Mouse (Mus musculus) CH12.LX (cell line): ENCODE data around the gene Nav1. TPM values are rescaled to one million over a fixed set of nuclear protein-coding genes. Genes with fewer than 3 reads are reported as not detected.

ENCODE experiments used
- DNase-seq: peaks from one replicate; pipeline ENCODE4 v3.0.0-alpha.2; 2013; ENCODE audit errors: extremely low read depth
- H3K27ac ChIP-seq: 2 replicates; pipeline ENCODE4 v1.5.1; 2012; ENCODE audit warnings: low read depth, mild to moderate bottlenecking, control low read depth, moderate library complexity; ENCODE audit not compliant: insufficient read depth
- H3K27me3 ChIP-seq: replicated peaks from 2 replicates; pipeline ENCODE3; 2012; ENCODE audit warnings: inconsistent platforms
- H3K36me3 ChIP-seq, 2 experiments: replicated peaks in 1 of 2; 2 replicates each; pipeline versions ENCODE3 to v1.6.1; 2012; ENCODE audit warnings: inconsistent platforms in 1 of 2, low read length in 1 of 2, mild to moderate bottlenecking in 1 of 2, mixed read lengths in 1 of 2, moderate library complexity in 1 of 2; ENCODE audit not compliant: control insufficient read depth in 1 of 2, insufficient read depth in 1 of 2
- H3K4me1 ChIP-seq, 2 experiments: 2 replicates each; pipeline ENCODE4 v1.6.1; 2012; ENCODE audit warnings: inconsistent platforms in 1 of 2, moderate library complexity in 1 of 2; ENCODE audit not compliant: insufficient read depth in 2 of 2, control insufficient read depth in 1 of 2
- H3K4me2 ChIP-seq: 2 replicates; pipeline ENCODE4 v1.6.1; 2012; ENCODE audit warnings: low read depth, mild to moderate bottlenecking, control low read depth; ENCODE audit not compliant: poor library complexity, insufficient read depth, severe bottlenecking
- H3K4me3 ChIP-seq, 3 experiments: fragments of 150-350 bp in 1 of 3; sonication (generic) in 1 of 3; replicated peaks in 1 of 3; 2 replicates each; pipeline versions ENCODE3 to v1.5.1; 2011 to 2012; ENCODE audit warnings: low read depth in 2 of 3, low read length in 2 of 3, mild to moderate bottlenecking in 2 of 3, moderate library complexity in 2 of 3, control low read depth in 1 of 3, improper control_type of control experiment in 1 of 3, inconsistent platforms in 1 of 3, mixed read lengths in 1 of 3; ENCODE audit not compliant: poor library complexity in 1 of 3
- H3K79me2 ChIP-seq: replicated peaks from 2 replicates; pipeline ENCODE4 v1.6.1; 2012; ENCODE audit warnings: mild to moderate bottlenecking, moderate library complexity; ENCODE audit not compliant: control insufficient read depth, poor library complexity, insufficient read depth, severe bottlenecking; ENCODE audit errors: extremely low read depth
- H3K9ac ChIP-seq: 2 replicates; pipeline ENCODE4 v1.6.1; 2012; ENCODE audit warnings: low read depth, mild to moderate bottlenecking, control low read depth, moderate library complexity; ENCODE audit not compliant: insufficient read depth
- H3K9me3 ChIP-seq: replicated peaks from 2 replicates; pipeline ENCODE3; 2012; ENCODE audit warnings: low read length, inconsistent platforms, mixed read lengths
- CHD1 ChIP-seq: IDR thresholded peaks from 2 replicates; pipeline ENCODE4 v1.6.1; 2012; ENCODE audit warnings: low read depth, low read length, improper control_type of control experiment, inconsistent platforms
- E2F4 ChIP-seq: IDR thresholded peaks from 2 replicates; pipeline ENCODE4 v1.6.1; 2011; ENCODE audit warnings: low read depth, low read length, improper control_type of control experiment; ENCODE audit not compliant: insufficient replicate concordance
- EP300 ChIP-seq: IDR thresholded peaks from 2 replicates; pipeline ENCODE4 v1.6.1; 2011; ENCODE audit warnings: low read length, improper control_type of control experiment
- ETS1 ChIP-seq: conservative IDR thresholded peaks from 2 replicates; pipeline ENCODE4 v1.6.1; 2012; ENCODE audit warnings: low read depth, mild to moderate bottlenecking, inconsistent platforms, low read length, improper control_type of control experiment, moderate library complexity
- HCFC1 ChIP-seq: IDR thresholded peaks from 2 replicates; pipeline ENCODE4 v1.6.1; 2012; ENCODE audit warnings: low read depth, mild to moderate bottlenecking, inconsistent platforms, low read length, improper control_type of control experiment
- JUN ChIP-seq: IDR thresholded peaks from 2 replicates; pipeline ENCODE4 v1.6.1; 2011; ENCODE audit warnings: low read depth, mild to moderate bottlenecking, low read length, improper control_type of control experiment, moderate library complexity; ENCODE audit not compliant: insufficient read depth
- KAT2A ChIP-seq: IDR thresholded peaks from 2 replicates; pipeline ENCODE4 v1.6.1; 2012; ENCODE audit warnings: low read length, improper control_type of control experiment, inconsistent platforms; ENCODE audit not compliant: insufficient replicate concordance
- MAX ChIP-seq: IDR thresholded peaks from 2 replicates; pipeline ENCODE4 v1.6.1; 2011; ENCODE audit warnings: low read length, improper control_type of control experiment
- MAZ ChIP-seq: IDR thresholded peaks from 2 replicates; pipeline ENCODE4 v1.6.1; 2012; ENCODE audit warnings: low read depth, mild to moderate bottlenecking, inconsistent platforms, low read length, improper control_type of control experiment, moderate library complexity
- PAX5 ChIP-seq: IDR thresholded peaks from 2 replicates; pipeline ENCODE4 v1.6.1; 2012; ENCODE audit warnings: low read length, inconsistent platforms, mixed read lengths
- POLR2A ChIP-seq: IDR thresholded peaks from 2 replicates; pipeline ENCODE4 v1.6.1; 2011; ENCODE audit warnings: low read depth, mild to moderate bottlenecking, improper control_type of control experiment, low read length
- RAD21 ChIP-seq: IDR thresholded peaks from 2 replicates; pipeline ENCODE4 v1.6.1; 2011; ENCODE audit warnings: low read depth, mild to moderate bottlenecking, low read length, improper control_type of control experiment, moderate library complexity
- RCOR1 ChIP-seq: conservative IDR thresholded peaks from 2 replicates; pipeline ENCODE4 v1.6.1; 2012; ENCODE audit warnings: low read depth, mild to moderate bottlenecking, inconsistent platforms, low read length, improper control_type of control experiment
- SIN3A ChIP-seq: IDR thresholded peaks from 2 replicates; pipeline ENCODE4 v1.6.1; 2012; ENCODE audit warnings: low read length, improper control_type of control experiment, inconsistent platforms
- SMC3 ChIP-seq: IDR thresholded peaks from 2 replicates; pipeline ENCODE4 v1.6.1; 2011; ENCODE audit warnings: low read depth, low read length, improper control_type of control experiment
- TBP ChIP-seq: conservative IDR thresholded peaks from 2 replicates; pipeline ENCODE4 v1.6.1; 2011; ENCODE audit warnings: low read depth, low read length, improper control_type of control experiment
- TCF12 ChIP-seq: IDR thresholded peaks from 2 replicates; pipeline ENCODE4 v1.6.1; 2014; ENCODE audit warnings: low read depth, mild to moderate bottlenecking, inconsistent platforms, low read length, improper control_type of control experiment
- UBTF ChIP-seq: IDR thresholded peaks from 2 replicates; pipeline ENCODE4 v1.6.1; 2012; ENCODE audit warnings: low read depth, mild to moderate bottlenecking, inconsistent platforms, low read length, improper control_type of control experiment, moderate library complexity
- USF1 ChIP-seq: IDR thresholded peaks from 2 replicates; pipeline ENCODE4 v1.6.1; 2014; ENCODE audit warnings: low read depth, mild to moderate bottlenecking, inconsistent platforms, low read length, improper control_type of control experiment
- USF2 ChIP-seq: conservative IDR thresholded peaks from 2 replicates; pipeline ENCODE4 v1.6.1; 2011; ENCODE audit warnings: low read depth, low read length, improper control_type of control experiment
- ZC3H11A ChIP-seq: IDR thresholded peaks from 2 replicates; pipeline ENCODE4 v1.6.1; 2012; ENCODE audit warnings: low read depth, mild to moderate bottlenecking, inconsistent platforms, low read length, improper control_type of control experiment
- ZMIZ1 ChIP-seq: IDR thresholded peaks from 2 replicates; pipeline ENCODE4 v1.6.1; 2012; ENCODE audit warnings: low read depth, mild to moderate bottlenecking, inconsistent platforms, low read length, improper control_type of control experiment
- dilution Hi-C: fragments of 300-500 bp; cut with MboI; formaldehyde crosslinking; loops from 2 replicates; pipeline ENCODE4 v1.14.3; 2020; ENCODE audit warnings: low sequenced_read_pairs; ENCODE audit not compliant: extremely low pct_unique_long_range_greater_than_20kb, extremely low pct_ligation_motif_present
- in situ Hi-C: fragments of 300-500 bp; cut with MboI; formaldehyde crosslinking; loops from 3 replicates; pipeline ENCODE4 v1.14.3; 2019; ENCODE audit warnings: low sequenced_read_pairs, low pct_ligation_motif_present, low pct_unique_long_range_greater_than_20kb, mixed read lengths
- polyA plus RNA-seq: library from polyadenylated mRNA; unstranded; fragments of >175 nt; gene quantifications from 2 replicates; pipeline ENCODE4 v1.2.1, GENCODE M21; 2012; ENCODE audit warnings: low read depth; ENCODE audit not compliant: insufficient read length
- total RNA-seq, 2 experiments: library from RNA; depleted of rRNA; stranded (reverse); fragments of 300-350 nt in 1 of 2; fragments of >200 nt in 1 of 2; gene quantifications; 2 replicates each; pipeline ENCODE4 v1.2.3; 2012 to 2014

The Nav1 gene
- total and polyA plus RNA-seq, 3 experiments = 0.21 to 0.56 TPM; not detected in 1

DNA sequence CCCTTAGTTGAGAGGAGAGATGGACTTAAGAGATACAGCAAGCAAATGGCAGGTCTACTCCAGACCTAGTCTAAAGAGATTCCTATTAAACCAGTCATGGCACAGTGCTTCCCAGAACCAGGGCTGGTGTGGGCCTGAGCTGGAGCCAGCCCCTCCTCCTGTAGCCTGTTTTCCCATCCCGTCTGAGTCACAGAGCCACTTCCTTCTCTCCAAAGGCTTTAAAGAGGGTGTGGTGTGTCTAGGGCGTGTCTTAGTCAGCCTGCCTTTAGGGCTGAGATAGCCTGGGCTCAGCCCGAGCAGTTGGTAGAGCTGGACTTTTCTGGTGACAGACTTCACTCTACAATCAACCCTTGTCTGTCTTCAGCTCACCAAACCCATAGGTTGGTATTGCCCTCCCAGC is 140.2 kb downstream of the Nav1 start:
- H3K4me1 ChIP-seq = peaks cover 0 to 13% of the 10 kb centered on the region in 2 experiments; a peak in 2 of 4 replicates
- H3K27me3 ChIP-seq = peaks cover 3% of the 10 kb centered on the region
- TF ChIP-seq USF1 (no peak), MAZ (no peak)
- H3K4me2 ChIP-seq = no peak overlapping the region
- H3K79me2 ChIP-seq = no peaks in the 10 kb centered on the region
- in situ Hi-C loops (no loop called here), dilution Hi-C loops (no loop called here)
- no peak for DNase-seq
- no peak overlapping the region for H3K9ac ChIP-seq
- H3K27ac ChIP-seq = no peak overlapping the region
- H3K9me3 ChIP-seq = no peaks in the 10 kb centered on the region
- no peak overlapping the region for H3K4me3 ChIP-seq
- H3K36me3 ChIP-seq = no peaks in the 10 kb centered on the region

- dilution Hi-C loops (no loop called here), in situ Hi-C loops (no loop called here)
- TF ChIP-seq SMC3 = no peak
- TF ChIP-seq TBP = no peak
- no peak for TF ChIP-seq RCOR1
- Histone ChIP-seq H3K79me2 (no peaks in the 10 kb centered on the region), H3K4me1 (peaks cover 0 to 6% of the 10 kb centered on the region in 2 experiments; a peak in 1 of 4 replicates), H3K27me3 (peaks cover 3% of the 10 kb centered on the region), H3K36me3 (no peaks in the 10 kb centered on the region), H3K4me2 (no peak overlapping the region), H3K4me3 (no peak overlapping the region), H3K9me3 (no peaks in the 10 kb centered on the region), H3K9ac (no peak overlapping the region), H3K27ac (no peak overlapping the region)
- DNase-seq = no peak
These were observed 141.4 kb downstream of the Nav1 start for GRCm38 (mm10) chr1:135465734-135466133.

DNA sequence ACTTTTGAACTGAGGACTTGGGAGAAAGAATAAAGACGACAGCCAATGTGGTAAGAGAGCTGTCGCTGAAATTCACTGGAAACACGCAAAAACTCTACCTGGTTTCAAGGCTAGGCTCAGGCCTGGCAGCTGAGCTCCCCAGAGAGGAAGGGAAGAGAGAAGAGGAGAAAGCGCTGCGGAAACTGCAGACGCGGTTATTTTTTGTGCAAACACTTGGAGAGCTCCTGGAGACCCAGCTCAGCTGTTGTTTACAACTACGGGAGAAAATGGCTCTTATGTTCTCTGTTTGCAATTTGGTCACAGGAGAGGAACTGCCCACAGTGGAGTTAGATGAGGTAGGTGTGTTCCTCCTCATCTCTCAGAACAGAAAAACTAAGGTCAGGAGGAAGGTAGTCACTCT is 144.4 kb downstream of the Nav1 start:
- Histone ChIP-seq H3K79me2 (no peaks in the 10 kb centered on the region), H3K27me3 (peaks cover 3% of the 10 kb centered on the region), H3K4me3 (no peak overlapping the region), H3K4me2 (no peak overlapping the region), H3K27ac (no peak overlapping the region), H3K4me1 (no peaks in the 10 kb centered on the region), H3K36me3 (no peaks in the 10 kb centered on the region), H3K9me3 (no peaks in the 10 kb centered on the region), H3K9ac (no peak overlapping the region)
- no peak for DNase-seq
- dilution Hi-C loops = no loop called here
- in situ Hi-C loops = no loop called here
- TF ChIP-seq E2F4 (no peak), ZMIZ1 (no peak), EP300 (no peak), CHD1 (no peak), PAX5 (no peak), TCF12 (no peak), KAT2A (no peak), MAX (no peak), USF2 (no peak), JUN (no peak), RAD21 (no peak), ETS1 (no peak), HCFC1 (no peak), ZC3H11A (no peak), POLR2A (no peak), UBTF (no peak), SIN3A (no peak), USF1 (no peak)
